Mouse (Mus musculus) forebrain, embryonic 12.5 days (tissue): ENCODE results near the gene Gm30737. TPM values are rescaled to one million over a fixed set of nuclear protein-coding genes. Genes with fewer than 3 reads are reported as not detected.
"Not testable (repeated sequence)": the region's sequence is repeated elsewhere in the genome, so short reads cannot be mapped to it uniquely, and the experiment has no call there.

Source experiments
- ATAC-seq: fragments of 200-750 bp; cut with Nextera tagmentation; 2 replicates; pipeline ENCODE4 v1.8.0; 2017; ENCODE audit warnings: moderate TSS enrichment; ENCODE audit not compliant: low FRiP score
- H3K27ac ChIP-seq: fragments of 300-500 bp; sonication (generic); 2 replicates; pipeline ENCODE4 v1.5.1; 2016; ENCODE audit warnings: mild to moderate bottlenecking
- H3K27me3 ChIP-seq: fragments of 300-500 bp; sonication (generic); 2 replicates; pipeline ENCODE4 v1.6.1; 2016; ENCODE audit warnings: mild to moderate bottlenecking
- H3K36me3 ChIP-seq: fragments of 300-500 bp; sonication (generic); replicated peaks from 2 replicates; pipeline ENCODE4 v1.6.1; 2016; ENCODE audit warnings: mild to moderate bottlenecking
- H3K4me1 ChIP-seq: fragments of 300-500 bp; sonication (generic); 2 replicates; pipeline ENCODE4 v1.6.1; 2016
- H3K4me2 ChIP-seq: fragments of 300-500 bp; sonication (generic); 2 replicates; pipeline ENCODE4 v1.6.1; 2016; ENCODE audit warnings: mild to moderate bottlenecking, moderate library complexity
- H3K4me3 ChIP-seq: fragments of 300-500 bp; sonication (generic); replicated peaks from 2 replicates; pipeline ENCODE4 v1.5.1; 2016; ENCODE audit warnings: mild to moderate bottlenecking
- H3K9ac ChIP-seq: fragments of 300-500 bp; sonication (generic); 2 replicates; pipeline ENCODE4 v1.6.1; 2016; ENCODE audit warnings: mild to moderate bottlenecking
- H3K9me3 ChIP-seq: fragments of 300-500 bp; sonication (generic); 2 replicates; pipeline ENCODE4 v1.6.1; 2016
- WGBS: fragments of 180-500 bp; shearing (Covaris S2); methylation state at CpG from one replicate; pipeline ENCODE4 v1.1.7; 2016; 5-methylcytosine and 5-hydroxymethylcytosine counted together
- polyA plus RNA-seq: library from polyadenylated mRNA; unstranded; fragments of >200 nt; fragmentation: Nextera tagmentation; extraction: Ambion mirVana; gene quantifications from 2 replicates; pipeline ENCODE4 v1.2.1, GENCODE M21; 2016

Gm30737 gene
- not detected in 2 replicates for polyA plus RNA-seq

- H3K4me2 ChIP-seq, H3K36me3 ChIP-seq, H3K4me3 ChIP-seq, ATAC-seq, H3K9ac ChIP-seq, H3K27ac ChIP-seq, H3K9me3 ChIP-seq, H3K27me3 ChIP-seq, H3K4me1 ChIP-seq: not testable (repeated sequence)
- no CpG with 5 or more reads among the region's 7 CpGs for WGBS
These were observed at the start of gene Gm30737 for GRCm38 (mm10) chrY:14400410-14400809. Gm30737 (plus strand) TSS chrY:14400710.
